Mouse (Mus musculus) lung, adult 2 months (tissue): ENCODE results near the gene C130074G19Rik. TPM values are rescaled to one million over a fixed set of nuclear protein-coding genes. Genes with fewer than 3 reads are reported as not detected.
A peak's percentile ranks its signal among the peaks of the same experiment; 100 is the strongest.

Experiments
- DNase-seq: peaks from one replicate; pipeline ENCODE4 v3.0.0; 2022
- H3K4me1 ChIP-seq: fragments of 200-500 bp; 2 replicates; pipeline ENCODE4 v1.6.1; 2011; ENCODE audit warnings: low read length; ENCODE audit not compliant: control insufficient read depth, insufficient read depth
- H3K4me3 ChIP-seq: fragments of 200-500 bp; replicated peaks from 2 replicates; pipeline ENCODE3; 2011; ENCODE audit warnings: low read depth, mild to moderate bottlenecking, control low read depth, low read length; ENCODE audit errors: extremely low read depth
- CTCF ChIP-seq: fragments of 200-500 bp; IDR thresholded peaks from 2 replicates; pipeline ENCODE4 v1.5.1; 2011; ENCODE audit warnings: mild to moderate bottlenecking, low read length, control low read depth; ENCODE audit not compliant: insufficient read depth
- POLR2A ChIP-seq: fragments of 200-500 bp; IDR thresholded peaks from 2 replicates; pipeline ENCODE4 v1.6.1; 2011; ENCODE audit warnings: low read depth, mild to moderate bottlenecking, control low read depth, low read length, borderline replicate concordance; ENCODE audit errors: extremely low read depth
- WGBS: fragments of 180-500 bp; shearing (Covaris S2); methylation state at CpG from one replicate; pipeline ENCODE4 v1.1.7; 2018; 5-methylcytosine and 5-hydroxymethylcytosine counted together
- polyA plus RNA-seq: library from polyadenylated mRNA; depleted of rRNA; stranded (reverse); fragments of >200 nt; gene quantifications from 2 replicates; pipeline ENCODE4 v1.2.3, GENCODE M21; 2012

Gene C130074G19Rik
- polyA plus RNA-seq, 1 experiment: 31.7 TPM

- H3K4me1 ChIP-seq: peaks cover 3% of the 10 kb centered on the region; the same call in 1 of the 2 replicates
- 36% methylated on average over 9 of the region's 9 CpGs for WGBS
- H3K4me3 ChIP-seq: peak overlapping the region; percentile 4
- DNase-seq: no peak
- TF ChIP-seq CTCF: no peak
- TF ChIP-seq POLR2A: no peak
Measured at GRCm38 (mm10) chr1:184908558-184908957, 25.5 kb upstream of the C130074G19Rik start.

GRCm38 (mm10) chr1:184905904-184906745 lies 23.1 kb upstream of the C130074G19Rik start:
- no peak for DNase-seq
- peaks cover 3% of the 10 kb centered on the region; the same call in 1 of the 2 replicates for H3K4me1 ChIP-seq
- WGBS: 93% methylated on average over 12 of the region's 12 CpGs

GRCm38 (mm10) chr1:184905371-184905770 lies 22.4 kb upstream of the C130074G19Rik start:
- TF ChIP-seq CTCF: no peak
- TF ChIP-seq POLR2A: no peak
- WGBS: 83% methylated on average over 19 of the region's 19 CpGs
- Histone ChIP-seq H3K4me3 (no peak overlapping the region), H3K4me1 (peaks cover 3% of the 10 kb centered on the region; the same call in 1 of the 2 replicates)
- DNase-seq: no peak

More at GRCm38 (mm10) chr1:184905904-184906745, 23.1 kb upstream of the C130074G19Rik start:
- no peak for TF ChIP-seq POLR2A
- H3K4me3 ChIP-seq: no peak overlapping the region

GRCm38 (mm10) chr1:184903697-184904096 lies 20.7 kb upstream of the C130074G19Rik start:
- DNase-seq: no peak
- 74% methylated on average over 7 of the region's 7 CpGs for WGBS
- TF ChIP-seq POLR2A: no peak
- TF ChIP-seq CTCF: no peak
- H3K4me3 ChIP-seq: no peak overlapping the region
- H3K4me1 ChIP-seq: peaks cover 1% of the 10 kb centered on the region; the same call in 1 of the 2 replicates

GRCm38 (mm10) chr1:184902886-184903285 lies 19.9 kb upstream of the C130074G19Rik start:
- Histone ChIP-seq H3K4me3 (no peak overlapping the region), H3K4me1 (no peaks in the 10 kb centered on the region)
- TF ChIP-seq POLR2A (no peak), CTCF (no peak)
- no peak for DNase-seq
- WGBS: 85% methylated on average over 7 of the region's 7 CpGs

GRCm38 (mm10) chr1:184897350-184897749 lies 14.3 kb upstream of the C130074G19Rik start:
- no peaks in the 10 kb centered on the region for H3K4me1 ChIP-seq
- TF ChIP-seq CTCF (no peak), POLR2A (no peak)

GRCm38 (mm10) chr1:184891998-184892397 lies 9.0 kb upstream of the C130074G19Rik start:
- Histone ChIP-seq H3K4me1 (no peaks in the 10 kb centered on the region), H3K4me3 (no peak overlapping the region)
- WGBS: 66% methylated on average over 3 of the region's 3 CpGs
- DNase-seq: no peak
- peak; percentile 43; the same call in 1 of the 2 replicates for TF ChIP-seq CTCF
- no peak for TF ChIP-seq POLR2A

More at GRCm38 (mm10) chr1:184897350-184897749, 14.3 kb upstream of the C130074G19Rik start:
- H3K4me3 ChIP-seq: no peak overlapping the region
- no peak for DNase-seq
- 77% methylated on average over 16 of the region's 16 CpGs for WGBS

GRCm38 (mm10) chr1:184889454-184889853 lies 6.4 kb upstream of the C130074G19Rik start:
- no peak overlapping the region for H3K4me3 ChIP-seq
- H3K4me1 ChIP-seq: no peaks in the 10 kb centered on the region
- no peak for DNase-seq
- WGBS: 81% methylated on average over 6 of the region's 6 CpGs
- TF ChIP-seq CTCF: no peak

- DNase-seq: no peak
- H3K4me3 ChIP-seq: no peak overlapping the region
- WGBS: 89% methylated on average over 1 of the region's 1 CpGs
- no peaks in the 10 kb centered on the region; the same call in 1 of the 2 replicates for H3K4me1 ChIP-seq
- TF ChIP-seq POLR2A (no peak), CTCF (no peak)
Measured at GRCm38 (mm10) chr1:184886160-184886559, 3.1 kb upstream of the C130074G19Rik start.

GRCm38 (mm10) chr1:184881861-184882260 lies 1.2 kb downstream of the C130074G19Rik start:
- Histone ChIP-seq H3K4me1 (no peaks in the 10 kb centered on the region; the same call in 1 of the 2 replicates), H3K4me3 (peak overlapping the region; percentile 79)
- TF ChIP-seq POLR2A (no peak), CTCF (no peak)
- WGBS: 46% methylated on average over 7 of the region's 7 CpGs
- peak; percentile 11 for DNase-seq
